Comparison of ENCODE assay signal across 11 mouse cellular contexts in the genomic region with DNA sequence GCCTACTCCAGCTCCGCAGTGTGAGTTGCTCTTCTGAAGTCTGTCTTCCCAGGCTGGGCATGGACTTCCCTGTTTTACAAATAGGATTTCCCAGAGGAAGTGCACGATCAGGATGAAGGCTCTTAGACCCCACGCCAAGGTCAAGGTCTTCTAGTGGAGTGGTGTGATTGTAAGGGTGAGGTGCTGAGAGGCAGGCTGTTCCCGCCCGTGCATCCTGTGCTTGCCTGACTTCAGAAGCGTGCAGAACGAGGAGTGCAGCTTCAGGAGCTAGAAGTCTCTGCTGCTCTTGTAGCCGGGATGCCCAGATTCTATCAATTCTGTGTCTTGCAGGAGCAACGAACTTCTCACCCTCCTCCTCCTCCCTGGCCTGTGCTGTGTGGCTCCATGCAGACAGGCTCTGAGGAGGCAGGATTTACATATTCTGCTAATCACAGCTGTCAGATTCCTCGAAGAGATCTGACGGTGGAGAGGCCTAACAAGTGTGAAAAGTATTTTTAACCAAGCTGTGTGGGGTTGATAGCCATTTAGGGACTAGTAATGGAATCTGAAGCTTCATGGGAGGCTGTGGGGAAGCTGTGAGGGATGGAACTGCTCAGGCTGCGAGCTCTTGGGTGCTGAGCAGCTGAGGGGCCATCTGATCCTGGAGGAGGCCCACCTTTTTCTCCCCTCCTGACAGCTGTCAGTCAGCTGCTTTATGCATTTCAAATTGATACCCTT.
A peak's percentile ranks its signal among the peaks of the same experiment; 100 is the strongest.
DNase-seq lines count a peak whose midpoint lies in the region; ATAC-seq and TF ChIP-seq lines count a peak whose summit lies in the region.
"Had no signal": no experiment of that assay in that cellular context is flagged by ENCODE, and none has a peak within 500 bp of the region (broad histone marks: within the 10 kb centered on the region; RNA-seq: fewer than 3 reads in every experiment).

No protein-coding gene starts in this region.

- peak; percentile 56 for ATAC-seq in heart, embryonic 16.5 days (replicated peaks; ENCODE audit: extremely low read depth, insufficient read depth, low FRiP score)
- peak; percentile 34; the same call in 1 of the 2 replicates for ATAC-seq in liver, embryonic 12.5 days
- no peak for ATAC-seq in liver, postnatal 0 days
- ATAC-seq in forebrain, embryonic 16.5 days: no peak
- ATAC-seq in midbrain, embryonic 16.5 days: 0 out of 2 replicates have a peak, but pooled peaks have one; percentile 18

- H3K9ac ChIP-seq in heart, embryonic 16.5 days (ENCODE audit: low read length): peak overlapping the region; percentile 14; the same call in 1 of the 2 replicates
- H3K9ac ChIP-seq in liver, embryonic 12.5 days: no peak overlapping the region
- H3K9ac ChIP-seq in liver, postnatal 0 days (replicated peaks): no peak overlapping the region
- H3K9ac ChIP-seq in forebrain, embryonic 16.5 days (replicated peaks; ENCODE audit: low read depth, low read length): no peak overlapping the region
- 0 out of 2 replicates have a peak overlapping the region, but pooled peaks have one; percentile 16 for H3K9ac ChIP-seq in midbrain, embryonic 16.5 days (ENCODE audit: low read depth, low read length)
- H3K9ac ChIP-seq: liver, embryonic 15.5 days had no signal

- 18% methylated on average over 12 of the region's 12 CpGs for WGBS in heart, embryonic 16.5 days
- 35% methylated on average over 12 of the region's 12 CpGs for WGBS in liver, embryonic 12.5 days (ENCODE audit: insufficient replicate concordance)
- 51% methylated on average over 12 of the region's 12 CpGs for WGBS in liver, postnatal 0 days (ENCODE audit: insufficient replicate concordance)
- 51% methylated on average over 12 of the region's 12 CpGs for WGBS in forebrain, embryonic 16.5 days
- WGBS in midbrain, embryonic 16.5 days: 34% methylated on average over 12 of the region's 12 CpGs

- DNase-seq in heart, adult 18-20 months: no peak
- DNase-seq in liver, postnatal 0 days: no peak
- DNase-seq in cerebellum, adult 18-20 months: no peak
- no peak for DNase-seq in cerebellum, adult 9-11 months
- DNase-seq: gastrocnemius, postnatal 36 days; kidney, postnatal 36 days had no signal

- TF ChIP-seq CTCF in liver, postnatal 0 days (IDR thresholded peaks at IDR 0.05; ENCODE audit: low read depth): no peak

- no peaks in the 10 kb centered on the region for H3K36me3 ChIP-seq in heart, embryonic 16.5 days (ENCODE audit: control insufficient read depth, insufficient read depth)
- peaks cover 21% of the 10 kb centered on the region for H3K36me3 ChIP-seq in liver, embryonic 12.5 days
- no peaks in the 10 kb centered on the region for H3K36me3 ChIP-seq in liver, postnatal 0 days (replicated peaks; ENCODE audit: insufficient read depth, low read length)
- H3K36me3 ChIP-seq in forebrain, embryonic 16.5 days (ENCODE audit: control insufficient read depth, insufficient read depth): no peaks in the 10 kb centered on the region
- no peaks in the 10 kb centered on the region for H3K36me3 ChIP-seq in midbrain, embryonic 16.5 days (ENCODE audit: control insufficient read depth, insufficient read depth, low read length)

- H3K27me3 ChIP-seq in heart, embryonic 16.5 days (ENCODE audit: control insufficient read depth, insufficient read depth, low read length): no peaks in the 10 kb centered on the region
- no peaks in the 10 kb centered on the region for H3K27me3 ChIP-seq in liver, embryonic 12.5 days (replicated peaks)
- H3K27me3 ChIP-seq in liver, postnatal 0 days (ENCODE audit: insufficient read depth, low read length): no peaks in the 10 kb centered on the region
- H3K27me3 ChIP-seq in forebrain, embryonic 16.5 days (replicated peaks; ENCODE audit: control insufficient read depth, insufficient read depth, low read length): no peaks in the 10 kb centered on the region
- H3K27me3 ChIP-seq in midbrain, embryonic 16.5 days (ENCODE audit: control insufficient read depth, insufficient read depth, low read depth, low read length): no peaks in the 10 kb centered on the region
- H3K27me3 ChIP-seq: liver, embryonic 15.5 days had no signal

- no peak for TF ChIP-seq EP300 in liver, postnatal 0 days (IDR thresholded peaks at IDR 0.05; ENCODE audit: low read depth)

- no peak overlapping the region for H3K4me3 ChIP-seq in heart, embryonic 16.5 days (ENCODE audit: low read length)
- H3K4me3 ChIP-seq in liver, embryonic 12.5 days: no peak overlapping the region
- H3K4me3 ChIP-seq in liver, postnatal 0 days (ENCODE audit: low read depth, low read length): no peak overlapping the region
- H3K4me3 ChIP-seq in forebrain, embryonic 16.5 days (replicated peaks; ENCODE audit: low read length): no peak overlapping the region
- no peak overlapping the region for H3K4me3 ChIP-seq in midbrain, embryonic 16.5 days (ENCODE audit: low read depth, low read length)
- H3K4me3 ChIP-seq: liver, embryonic 15.5 days had no signal

- peak overlapping the region; percentile 82 for H3K27ac ChIP-seq in heart, embryonic 16.5 days (ENCODE audit: low read length)
- H3K27ac ChIP-seq in liver, embryonic 12.5 days: no peak overlapping the region
- no peak overlapping the region for H3K27ac ChIP-seq in liver, postnatal 0 days (ENCODE audit: low read depth)
- peak overlapping the region; percentile 4; the same call in 1 of the 2 replicates for H3K27ac ChIP-seq in forebrain, embryonic 16.5 days (ENCODE audit: low read length)
- no peak overlapping the region; the same call in 1 of the 2 replicates for H3K27ac ChIP-seq in midbrain, embryonic 16.5 days (ENCODE audit: low read length)
- H3K27ac ChIP-seq: liver, embryonic 15.5 days had no signal

- peak overlapping the region; percentile 16; the same call in 1 of the 2 replicates for H3K4me2 ChIP-seq in heart, embryonic 16.5 days (ENCODE audit: low read depth, low read length)
- H3K4me2 ChIP-seq in liver, embryonic 12.5 days: no peak overlapping the region
- H3K4me2 ChIP-seq in liver, postnatal 0 days (ENCODE audit: low read depth, low read length): no peak overlapping the region
- H3K4me2 ChIP-seq in forebrain, embryonic 16.5 days (ENCODE audit: low read length): no peak overlapping the region
- no peak overlapping the region for H3K4me2 ChIP-seq in midbrain, embryonic 16.5 days (ENCODE audit: low read length)
- H3K4me2 ChIP-seq: liver, embryonic 15.5 days had no signal

- H3K4me1 ChIP-seq in heart, embryonic 16.5 days (ENCODE audit: control insufficient read depth, insufficient read depth, low read length): peaks cover 26% of the 10 kb centered on the region
- peaks cover 41% of the 10 kb centered on the region for H3K4me1 ChIP-seq in liver, embryonic 12.5 days
- H3K4me1 ChIP-seq in liver, postnatal 0 days (ENCODE audit: insufficient read depth): peaks cover 3% of the 10 kb centered on the region; the same call in 1 of the 2 replicates
- H3K4me1 ChIP-seq in forebrain, embryonic 16.5 days (replicated peaks; ENCODE audit: control insufficient read depth, insufficient read depth, low read length): peaks cover 34% of the 10 kb centered on the region
- peaks cover 11% of the 10 kb centered on the region for H3K4me1 ChIP-seq in midbrain, embryonic 16.5 days (ENCODE audit: control insufficient read depth, insufficient read depth, low read length)

- H3K9me3 ChIP-seq in heart, embryonic 16.5 days (replicated peaks; ENCODE audit: control insufficient read depth, low read length): no peaks in the 10 kb centered on the region
- H3K9me3 ChIP-seq in liver, embryonic 12.5 days (replicated peaks): no peaks in the 10 kb centered on the region
- H3K9me3 ChIP-seq in liver, postnatal 0 days (ENCODE audit: low read length): no peaks in the 10 kb centered on the region
- no peaks in the 10 kb centered on the region for H3K9me3 ChIP-seq in forebrain, embryonic 16.5 days (ENCODE audit: control insufficient read depth, low read length)
- H3K9me3 ChIP-seq in midbrain, embryonic 16.5 days (replicated peaks; ENCODE audit: control insufficient read depth, low read length, poor library complexity, severe bottlenecking): no peaks in the 10 kb centered on the region
- H3K9me3 ChIP-seq: liver, embryonic 15.5 days had no signal

Comparison
In these comparisons a context has a peak if more than half of its experiments do, and no peak if none do; other contexts are left out.
1. ATAC-seq: peak in heart, embryonic 16.5 days (single experiment), liver, embryonic 12.5 days (single experiment) and midbrain, embryonic 16.5 days (single experiment); none in liver, postnatal 0 days (single experiment) and forebrain, embryonic 16.5 days (single experiment).
2. H3K27ac ChIP-seq: peak in heart, embryonic 16.5 days (single experiment) and forebrain, embryonic 16.5 days (single experiment); none in liver, embryonic 12.5 days (single experiment), liver, postnatal 0 days (single experiment) and midbrain, embryonic 16.5 days (single experiment).
3. H3K9ac ChIP-seq: peak in heart, embryonic 16.5 days (single experiment) and midbrain, embryonic 16.5 days (single experiment); none in liver, embryonic 12.5 days (single experiment), liver, postnatal 0 days (single experiment) and forebrain, embryonic 16.5 days (single experiment).